Mouse (Mus musculus): ENCODE results near the gene Ppm1e. TPM values are rescaled to one million over a fixed set of nuclear protein-coding genes. Genes with fewer than 3 reads are reported as not detected.

Gene Ppm1e
- 4.7 and 5.2 TPM in 2 replicates for polyA plus RNA-seq (2016; fragmentation: Nextera tagmentation; extraction: Ambion mirVana)

DNA sequence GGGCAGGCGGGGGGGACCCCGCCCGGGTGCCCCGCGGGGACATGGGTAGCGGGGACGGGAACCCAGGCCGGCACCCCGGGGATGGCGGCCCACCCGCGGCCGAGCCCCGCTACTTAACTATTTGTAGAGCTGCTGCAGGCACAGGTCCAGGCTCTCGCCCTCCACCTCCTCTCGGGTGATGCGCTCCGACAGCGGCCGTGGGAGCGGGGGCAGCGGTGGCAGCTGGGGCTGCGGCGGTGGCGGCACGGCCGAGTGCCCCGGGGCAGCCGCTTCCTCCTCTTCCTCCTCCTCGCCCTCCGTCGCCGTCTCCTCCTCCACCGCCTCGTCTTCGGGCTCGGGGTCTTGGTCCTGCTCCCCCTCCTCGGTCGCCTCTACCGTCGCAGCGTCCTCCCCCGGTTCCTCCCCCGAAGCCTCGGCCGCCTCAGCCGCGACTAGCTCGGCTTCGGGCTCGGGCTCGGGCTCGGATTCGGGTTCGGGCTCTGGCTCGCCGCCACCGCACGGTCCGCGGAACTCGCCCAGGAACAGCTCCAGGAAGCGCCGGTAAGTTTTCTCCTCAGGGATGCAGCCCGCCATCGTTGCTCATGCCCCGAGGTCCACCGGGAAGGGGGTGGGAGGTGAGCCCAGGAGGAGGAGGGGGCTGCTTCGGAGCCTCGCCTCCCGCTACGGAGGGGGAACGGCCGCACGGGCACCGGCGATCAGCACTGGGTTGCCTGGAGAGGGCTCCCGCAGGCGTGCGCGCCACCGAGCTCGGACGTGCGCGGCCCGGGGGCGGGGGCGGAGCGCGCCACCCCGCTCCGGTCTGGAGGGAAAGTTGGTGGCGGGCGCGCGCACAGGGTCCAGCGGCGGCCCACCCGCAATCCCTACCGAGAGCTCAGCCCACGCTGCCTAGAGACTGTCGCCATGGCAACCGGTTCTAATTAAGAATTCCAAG, at the start of gene Ppm1e:
Ppm1e (minus strand) TSS at position 693 of the 931 bp plus-strand sequence.
- WGBS = under 1% methylated on average over 101 of the region's 104 CpGs
- peak within 1 kb of the TSS; percentile 88 for H3K27ac ChIP-seq
- peak; percentile 86 for DNase-seq (ENCODE audit: extremely low spot score, low spot score)

DNA sequence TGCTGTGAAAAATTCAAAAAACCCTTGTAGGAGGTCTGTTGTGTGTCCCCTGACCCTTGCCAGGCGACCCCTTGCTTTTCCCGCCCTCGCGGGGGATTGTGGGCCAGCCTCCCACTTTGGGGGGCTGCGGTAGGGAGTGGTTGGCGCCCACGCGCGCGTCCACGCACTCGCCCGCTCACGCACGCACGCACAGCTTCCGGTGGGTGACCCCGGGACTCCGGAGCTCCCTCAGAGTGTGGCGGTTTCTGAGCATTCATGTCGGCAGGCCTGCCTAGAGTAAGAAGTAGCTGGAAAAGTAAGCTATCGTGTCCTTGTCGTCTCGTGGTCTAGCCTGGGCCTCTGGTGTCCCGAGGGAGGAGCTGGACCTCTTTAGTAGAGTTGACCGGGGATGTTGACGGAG, 46.1 kb upstream of the Ppm1e start, which contains the start of the genes Rad51c and Tex14:
Rad51c (minus strand) TSS at position 79 of the 400 bp plus-strand sequence.
Tex14 (plus strand) TSS at position 190 of the 400 bp plus-strand sequence.
- no peak for DNase-seq (ENCODE audit: extremely low spot score, low spot score)
- Histone ChIP-seq H3K9me3 (no peaks in the 10 kb centered on the region), H3K36me3 (replicated peaks) (peaks cover 23% of the 10 kb centered on the region), H3K4me1 (peaks cover 13% of the 10 kb centered on the region), H3K27me3 (ENCODE audit: poor library complexity, severe bottlenecking) (no peaks in the 10 kb centered on the region), H3K4me3 (peak within 1 kb of the TSS; percentile 72), H3K27ac (peak within 1 kb of the TSS; percentile 96)
- 76% methylated on average over 27 of the region's 27 CpGs for WGBS

More for the DNA sequence above, at the start of gene Ppm1e:
- Histone ChIP-seq H3K4me1 (peaks cover 28% of the 10 kb centered on the region), H3K4me3 (peak within 1 kb of the TSS; percentile 93), H3K9me3 (no peaks in the 10 kb centered on the region), H3K36me3 (replicated peaks) (peaks cover 11% of the 10 kb centered on the region; the same call in 1 of the 2 replicates), H3K27me3 (ENCODE audit: poor library complexity, severe bottlenecking) (peaks cover 50% of the 10 kb centered on the region)

DNA sequence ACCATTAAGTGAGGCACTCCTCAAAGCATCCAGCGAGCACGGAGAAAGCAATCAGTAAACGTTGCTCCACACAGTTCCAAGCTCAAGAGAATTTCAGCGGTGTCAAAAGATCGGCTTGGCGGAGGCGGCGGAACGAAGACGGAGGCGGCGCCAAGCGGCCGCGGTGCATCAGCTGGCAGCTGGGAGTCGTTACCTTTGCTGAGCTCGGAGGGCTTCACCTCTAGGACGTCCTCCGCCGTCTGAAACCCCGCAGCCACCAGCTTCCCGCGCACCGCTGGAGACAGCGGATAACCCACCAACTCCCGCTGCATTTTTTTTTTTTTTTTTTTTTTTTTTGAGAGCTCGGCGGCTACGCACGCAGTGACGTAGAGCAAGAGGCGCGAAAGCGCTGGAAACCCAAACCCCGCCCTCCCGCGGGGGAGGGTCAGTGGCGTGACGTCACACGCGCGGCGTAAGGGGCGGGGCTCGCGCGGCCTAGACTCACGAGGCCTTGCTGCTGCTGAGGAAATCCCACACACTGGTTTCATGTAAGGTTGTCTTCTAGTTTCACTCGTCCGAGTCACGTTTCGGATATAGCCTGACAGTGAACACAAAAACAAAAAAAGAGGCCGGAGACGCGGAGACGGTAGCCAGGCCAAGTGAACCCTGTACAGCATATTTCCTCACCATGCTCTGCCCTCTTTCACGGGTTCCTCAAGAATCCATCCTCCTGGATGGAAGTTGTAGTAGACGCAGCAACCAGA, 45.5 kb upstream of the Ppm1e start:
- Histone ChIP-seq H3K4me1 (peaks cover 13% of the 10 kb centered on the region), H3K9me3 (no peaks in the 10 kb centered on the region), H3K27me3 (ENCODE audit: poor library complexity, severe bottlenecking) (no peaks in the 10 kb centered on the region), H3K36me3 (replicated peaks) (peaks cover 23% of the 10 kb centered on the region), H3K4me3 (peak overlapping the region; percentile 72), H3K27ac (peak overlapping the region; percentile 96)
- peak; percentile 94 for DNase-seq (ENCODE audit: extremely low spot score, low spot score)
- WGBS = 3% methylated on average over 57 of the region's 58 CpGs

DNA sequence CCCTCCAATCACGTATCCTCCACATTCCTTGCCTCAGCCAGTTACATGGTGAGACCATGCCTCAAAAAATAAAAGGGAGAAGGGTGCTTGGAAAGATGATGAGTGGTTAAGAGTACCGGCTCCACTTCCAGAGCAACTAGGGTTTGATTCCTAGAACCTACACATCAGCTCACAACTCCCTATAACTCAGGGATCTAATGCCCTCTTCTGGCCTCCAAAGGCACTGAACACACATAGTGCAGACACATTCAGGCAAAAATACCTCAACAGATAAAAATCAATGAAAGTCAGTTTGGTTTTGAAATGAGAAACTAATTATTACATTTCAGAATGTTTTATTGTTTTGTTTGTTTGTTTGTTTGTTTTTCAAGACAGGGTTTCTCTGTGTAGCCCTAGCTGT, 39.6 kb upstream of the Ppm1e start:
- 91% methylated on average over 2 of the region's 2 CpGs for WGBS
- Histone ChIP-seq H3K27ac (no peak overlapping the region), H3K27me3 (ENCODE audit: poor library complexity, severe bottlenecking) (no peaks in the 10 kb centered on the region), H3K9me3 (no peaks in the 10 kb centered on the region), H3K36me3 (replicated peaks) (peaks cover 53% of the 10 kb centered on the region), H3K4me3 (no peak overlapping the region), H3K4me1 (peaks cover under 1% of the 10 kb centered on the region; the same call in 1 of the 2 replicates)
- no peak for DNase-seq (ENCODE audit: extremely low spot score, low spot score)

DNA sequence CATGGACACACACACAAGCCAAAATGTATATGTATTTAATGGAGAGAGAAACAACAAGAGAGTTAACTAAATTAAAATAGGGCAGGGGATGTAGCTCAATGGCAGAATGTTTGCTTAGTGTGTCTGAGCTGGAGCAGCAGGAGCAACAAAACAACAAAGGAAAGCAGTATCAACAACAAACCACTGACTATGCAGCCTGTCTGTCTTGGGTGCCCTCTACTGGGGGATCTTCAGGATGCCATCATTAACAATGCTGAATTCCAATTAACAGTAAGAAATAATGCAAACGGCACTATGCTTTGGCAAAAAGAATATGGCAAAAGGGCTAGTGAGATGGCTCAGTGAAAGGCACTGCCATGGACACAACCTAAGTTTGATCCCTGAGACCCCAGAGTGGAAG, 35.0 kb upstream of the Ppm1e start:
- peaks cover 49% of the 10 kb centered on the region for H3K36me3 ChIP-seq (replicated peaks)
- no peaks in the 10 kb centered on the region for H3K9me3 ChIP-seq
- H3K4me3 ChIP-seq = no peak overlapping the region
- 69% methylated on average over 1 of the region's 1 CpGs for WGBS
- no peaks in the 10 kb centered on the region for H3K27me3 ChIP-seq (ENCODE audit: poor library complexity, severe bottlenecking)
- H3K27ac ChIP-seq = no peak overlapping the region
- peak; percentile 21 for DNase-seq (ENCODE audit: extremely low spot score, low spot score)
- H3K4me1 ChIP-seq = no peaks in the 10 kb centered on the region

DNA sequence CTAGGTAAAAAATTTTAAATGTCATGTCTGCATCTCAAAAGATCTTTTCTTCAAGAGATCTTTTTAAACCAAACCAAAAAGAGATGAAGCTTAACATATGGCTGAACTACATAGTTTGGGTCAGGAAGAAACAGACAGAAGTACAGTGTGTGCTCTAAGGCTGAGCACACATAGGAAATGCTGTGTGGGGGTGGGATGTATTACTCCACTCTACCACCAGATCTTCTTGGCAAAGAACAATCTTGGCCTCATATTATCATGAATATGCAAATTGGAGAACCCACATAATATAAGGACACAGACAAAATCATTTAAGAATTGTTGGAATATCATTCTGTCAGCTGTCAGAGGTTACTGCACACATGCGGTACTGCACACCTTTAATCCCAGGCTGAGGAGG, 26.9 kb upstream of the Ppm1e start:
- DNase-seq (ENCODE audit: extremely low spot score, low spot score) = no peak
- Histone ChIP-seq H3K4me3 (no peak overlapping the region), H3K4me1 (no peaks in the 10 kb centered on the region), H3K27ac (no peak overlapping the region), H3K27me3 (ENCODE audit: poor library complexity, severe bottlenecking) (no peaks in the 10 kb centered on the region), H3K9me3 (no peaks in the 10 kb centered on the region), H3K36me3 (replicated peaks) (peaks cover 23% of the 10 kb centered on the region)
- 94% methylated on average over 1 of the region's 1 CpGs for WGBS

DNA sequence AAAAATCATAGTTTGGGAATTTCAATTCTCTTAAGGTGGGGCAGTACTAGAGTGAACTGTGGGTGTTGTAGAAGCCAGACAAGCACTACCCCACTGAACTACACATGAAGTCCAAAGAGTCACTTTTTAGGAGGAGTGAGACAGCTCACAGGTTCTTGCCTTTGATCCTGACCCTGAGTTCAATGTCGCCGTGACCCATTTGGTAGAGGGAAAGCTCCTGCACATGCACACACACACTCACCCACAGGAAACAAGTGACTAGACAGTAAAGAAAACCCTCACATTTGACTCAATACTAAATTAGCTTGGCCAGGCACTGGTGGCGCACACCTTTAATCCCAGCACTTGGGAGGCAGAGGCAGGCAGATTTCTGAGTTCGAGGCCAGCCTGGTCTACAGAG, 25.7 kb upstream of the Ppm1e start:
- no peaks in the 10 kb centered on the region for H3K27me3 ChIP-seq (ENCODE audit: poor library complexity, severe bottlenecking)
- H3K4me3 ChIP-seq = no peak overlapping the region
- no peak for DNase-seq (ENCODE audit: extremely low spot score, low spot score)
- peaks cover 24% of the 10 kb centered on the region for H3K36me3 ChIP-seq (replicated peaks)
- no peaks in the 10 kb centered on the region for H3K9me3 ChIP-seq
- no peak overlapping the region for H3K27ac ChIP-seq
- 99% methylated on average over 4 of the region's 4 CpGs for WGBS
- no peaks in the 10 kb centered on the region for H3K4me1 ChIP-seq

DNA sequence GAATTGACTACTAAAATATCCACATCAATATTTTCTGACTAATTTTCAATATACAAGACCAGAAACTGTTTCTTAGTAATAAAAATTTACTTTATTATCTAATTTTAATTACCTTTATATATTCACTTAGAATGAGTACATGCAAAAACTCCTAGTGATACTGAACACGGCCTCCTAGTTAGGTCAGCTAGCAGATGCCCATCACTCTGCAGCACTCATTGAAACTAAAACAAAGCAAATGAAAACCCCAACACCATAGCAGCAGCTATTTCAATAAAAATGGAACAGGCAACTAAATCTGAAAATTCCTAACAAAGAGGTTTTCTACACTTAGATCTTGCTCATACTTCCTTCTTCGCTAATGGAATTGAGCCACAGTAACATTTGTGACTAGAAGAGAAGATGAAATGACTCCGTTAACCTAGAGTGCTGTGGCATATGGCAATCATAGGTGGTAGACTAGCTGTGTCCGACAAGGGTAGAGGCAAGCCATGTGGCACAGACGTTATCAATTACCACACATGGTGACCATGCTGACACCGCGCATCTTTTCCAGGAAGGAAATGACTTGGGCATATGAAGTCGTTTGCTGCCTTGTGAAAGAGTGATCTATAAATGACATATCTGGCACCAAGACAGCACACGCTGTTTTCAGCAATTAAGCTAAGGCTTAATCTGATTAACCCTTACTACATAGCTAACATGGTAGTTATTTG, 9.2 kb upstream of the Ppm1e start:
- 80% methylated on average over 9 of the region's 9 CpGs for WGBS
- Histone ChIP-seq H3K4me3 (no peak overlapping the region), H3K27ac (no peak overlapping the region), H3K27me3 (ENCODE audit: poor library complexity, severe bottlenecking) (no peaks in the 10 kb centered on the region), H3K4me1 (no peaks in the 10 kb centered on the region), H3K36me3 (replicated peaks) (no peaks in the 10 kb centered on the region), H3K9me3 (no peaks in the 10 kb centered on the region)
- no peak for DNase-seq (ENCODE audit: extremely low spot score, low spot score)

DNA sequence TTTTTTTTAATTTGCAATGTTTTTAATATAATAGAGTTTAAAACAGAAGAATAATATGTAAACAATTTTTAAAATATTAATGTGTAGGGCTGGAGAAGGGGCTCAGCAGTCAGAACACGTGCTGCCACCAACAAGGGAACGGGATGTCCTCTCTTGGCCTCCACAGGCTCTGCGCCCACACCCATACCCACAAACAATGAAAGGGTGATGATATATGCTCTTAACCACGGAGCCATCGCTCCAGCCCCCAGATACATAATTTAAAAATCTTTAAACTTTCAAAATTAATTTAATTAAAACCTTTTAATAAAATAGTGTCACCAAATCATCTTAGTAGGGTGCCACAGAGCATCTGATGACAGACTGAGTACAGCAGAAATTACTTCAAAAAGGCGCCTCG, 8.2 kb upstream of the Ppm1e start:
- DNase-seq (ENCODE audit: extremely low spot score, low spot score) = no peak
- 91% methylated on average over 7 of the region's 7 CpGs for WGBS
- Histone ChIP-seq H3K9me3 (no peaks in the 10 kb centered on the region), H3K4me3 (no peak overlapping the region), H3K27me3 (ENCODE audit: poor library complexity, severe bottlenecking) (no peaks in the 10 kb centered on the region), H3K36me3 (replicated peaks) (no peaks in the 10 kb centered on the region), H3K4me1 (no peaks in the 10 kb centered on the region), H3K27ac (no peak overlapping the region)

DNA sequence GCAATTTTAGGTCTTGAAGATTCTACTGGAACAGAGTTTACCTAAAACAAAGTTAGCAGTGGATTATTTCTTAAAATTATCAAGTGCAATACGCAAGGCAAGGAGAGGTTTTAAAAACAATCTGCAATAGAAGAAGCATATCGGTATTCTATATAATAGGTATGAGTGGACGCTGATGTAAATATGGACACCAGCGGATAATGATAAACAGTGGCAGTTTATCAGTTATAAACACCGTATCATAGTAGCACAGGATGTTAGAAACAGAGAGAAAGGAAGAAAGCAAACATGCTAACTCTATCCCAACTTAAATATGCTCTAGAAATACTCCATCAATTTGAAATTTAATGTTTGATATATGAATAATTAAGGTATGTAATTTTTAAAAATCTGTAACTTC, 6.3 kb upstream of the Ppm1e start:
- Histone ChIP-seq H3K27me3 (ENCODE audit: poor library complexity, severe bottlenecking) (peaks cover 10% of the 10 kb centered on the region), H3K9me3 (no peaks in the 10 kb centered on the region), H3K27ac (no peak overlapping the region), H3K4me1 (no peaks in the 10 kb centered on the region), H3K4me3 (no peak overlapping the region), H3K36me3 (replicated peaks) (no peaks in the 10 kb centered on the region)
- no peak for DNase-seq (ENCODE audit: extremely low spot score, low spot score)
- 92% methylated on average over 5 of the region's 5 CpGs for WGBS

DNA sequence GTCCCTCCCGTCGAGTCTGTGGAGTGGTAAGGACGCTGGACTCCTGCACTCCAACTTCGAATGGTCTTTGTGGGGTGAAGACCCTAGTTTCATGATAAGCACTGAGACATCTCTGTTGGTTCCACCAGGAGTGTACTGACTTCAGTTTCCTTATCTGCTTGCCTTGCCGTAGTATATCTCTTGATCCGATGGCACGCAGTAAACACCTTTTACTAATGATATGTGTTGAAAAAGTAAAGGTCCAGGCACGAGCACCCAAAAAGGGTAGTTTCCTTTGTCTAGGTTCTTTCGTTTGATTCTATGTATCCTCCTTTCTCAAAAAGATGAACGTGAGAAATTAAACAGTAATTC, 414 bp upstream of the Ppm1e start:
- 19% methylated on average over 10 of the region's 10 CpGs for WGBS
- Histone ChIP-seq H3K36me3 (replicated peaks) (peaks cover 6% of the 10 kb centered on the region; the same call in 1 of the 2 replicates), H3K4me1 (peaks cover 28% of the 10 kb centered on the region), H3K27me3 (ENCODE audit: poor library complexity, severe bottlenecking) (peaks cover 50% of the 10 kb centered on the region), H3K9me3 (no peaks in the 10 kb centered on the region), H3K4me3 (peak overlapping the region; percentile 93), H3K27ac (peak overlapping the region; percentile 88)
- DNase-seq (ENCODE audit: extremely low spot score, low spot score) = no peak
